Mouse (Mus musculus) cerebellum, adult 18-20 months (tissue): ENCODE data around the gene Frmd5.

Source experiments
- DNase-seq, 2 experiments: peaks; one replicate each; pipeline ENCODE4 v3.0.0; 2021

The Frmd5 gene

GRCm38 (mm10) chr2:121614483-121615198 is 192.2 kb downstream of the Frmd5 start:
- peak; percentile 57 to 64 for DNase-seq

- DNase-seq = no peak
Observed at GRCm38 (mm10) chr2:121612112-121612511, 194.8 kb downstream of the Frmd5 start.

GRCm38 (mm10) chr2:121610008-121610884 is 196.6 kb downstream of the Frmd5 start:
- peak in 1 of 2 experiments; percentile 31 for DNase-seq

GRCm38 (mm10) chr2:121609141-121609724 is 197.7 kb downstream of the Frmd5 start:
- DNase-seq = no peak

- peak in 1 of 2 experiments; percentile 36 for DNase-seq
Observed at GRCm38 (mm10) chr2:121602397-121602796, 204.5 kb downstream of the Frmd5 start.

GRCm38 (mm10) chr2:121601543-121601942 is 205.3 kb downstream of the Frmd5 start:
- no peak for DNase-seq

- no peak for DNase-seq
Observed at GRCm38 (mm10) chr2:121600736-121601135, 206.2 kb downstream of the Frmd5 start.

- DNase-seq = no peak
Observed at GRCm38 (mm10) chr2:121598249-121598648, 208.6 kb downstream of the Frmd5 start.

GRCm38 (mm10) chr2:121596621-121597020 is 210.3 kb downstream of the Frmd5 start:
- peak; percentile 72 to 80 for DNase-seq

- no peak for DNase-seq
Observed at GRCm38 (mm10) chr2:121594660-121595291, 212.1 kb downstream of the Frmd5 start.

- no peak for DNase-seq
Observed at GRCm38 (mm10) chr2:121594131-121594530, 212.8 kb downstream of the Frmd5 start.

GRCm38 (mm10) chr2:121588309-121588694 is 218.6 kb downstream of the Frmd5 start:
- DNase-seq = peak; percentile 43 to 46

- DNase-seq = peak; percentile 66 to 69
Observed at GRCm38 (mm10) chr2:121587523-121588308, 219.2 kb downstream of the Frmd5 start.

- no peak for DNase-seq
Observed at GRCm38 (mm10) chr2:121584705-121585104, 222.2 kb downstream of the Frmd5 start.

- DNase-seq = peak; percentile 56 to 59
Observed at GRCm38 (mm10) chr2:121583468-121584116, 223.3 kb downstream of the Frmd5 start.

- peak; percentile 45 to 47 for DNase-seq
Observed at GRCm38 (mm10) chr2:121582809-121583376, 224.0 kb downstream of the Frmd5 start.

GRCm38 (mm10) chr2:121575741-121576201 is 231.1 kb downstream of the Frmd5 start:
- DNase-seq = no peak

GRCm38 (mm10) chr2:121574066-121574630 is 232.7 kb downstream of the Frmd5 start:
- DNase-seq = no peak

GRCm38 (mm10) chr2:121571780-121572179 is 235.1 kb downstream of the Frmd5 start:
- DNase-seq = peak; percentile 88 to 90

GRCm38 (mm10) chr2:121570999-121571655 is 235.8 kb downstream of the Frmd5 start:
- no peak for DNase-seq
